Mouse (Mus musculus): ENCODE data around the gene Ackr2.

DNA sequence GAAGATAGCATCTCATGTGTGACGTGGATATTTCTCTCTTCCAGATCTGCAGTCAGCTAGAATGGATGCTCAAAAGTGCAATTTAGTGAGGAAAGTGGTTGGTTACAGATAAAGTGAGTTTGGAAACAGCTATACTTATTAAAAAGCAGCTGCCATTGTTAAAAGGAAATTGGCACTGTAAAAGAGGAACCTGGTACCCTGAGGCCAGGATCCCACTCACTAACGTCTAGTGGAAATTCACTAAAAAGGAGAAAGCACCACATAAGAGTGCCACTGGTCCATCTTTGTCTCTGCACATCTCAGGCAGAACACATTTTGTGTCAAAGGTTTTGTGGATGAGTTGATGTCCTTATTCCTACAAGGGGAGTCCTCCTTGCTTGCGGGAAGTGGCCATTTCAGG, 45.5 kb downstream of the Ackr2 start:
- TF ChIP-seq CTCF (IDR thresholded peaks at IDR 0.05; ENCODE audit: borderline replicate concordance, insufficient read depth, low read depth, low read length), result no peak
- TF ChIP-seq POLR2A (IDR thresholded peaks at IDR 0.05; ENCODE audit: borderline replicate concordance, insufficient read depth, low read length), result no peak
